Mouse (Mus musculus) hematopoietic stem cell, adult 5-6 weeks (primary cell): ENCODE measurements around the gene Cd209a. TPM values are rescaled to one million over a fixed set of nuclear protein-coding genes. Genes with fewer than 3 reads are reported as not detected.

Source experiments
- total RNA-seq: library from RNA; stranded (forward); fragments of 172-1452, 232-1000 nt; gene quantifications from 2 replicates; pipeline ENCODE4 v1.2.3, GENCODE M21; 2017

The Cd209a gene
- total RNA-seq, 1 experiment from 2014 or later = 1.7 TPM

Other genes with a start within 250 kb of the Cd209a start
- 29.8 and 40.4 TPM in 2 replicates for gene Mcoln1, start 248.5 kb downstream of the Cd209a start, total RNA-seq
- gene Pnpla6, start 233.6 kb downstream of the Cd209a start, total RNA-seq = 26.4 and 34.5 TPM in 2 replicates
- 0.69 and 2.0 TPM in 2 replicates for gene C330021F23Rik, start 181.0 kb downstream of the Cd209a start, total RNA-seq
- 3.9 TPM in 2 replicates for gene Camsap3, start 161.7 kb downstream of the Cd209a start, total RNA-seq
- gene Xab2, start 127.7 kb downstream of the Cd209a start, total RNA-seq = 56.6 and 75.0 TPM in 2 replicates
- 209 and 215 TPM in 2 replicates for gene Pet100, start 127.4 kb downstream of the Cd209a start, total RNA-seq
- not detected in 2 replicates for gene Pcp2, start 123.4 kb downstream of the Cd209a start, total RNA-seq
- gene Stxbp2, start 118.0 kb downstream of the Cd209a start, total RNA-seq = 121 and 152 TPM in 2 replicates
- gene Retn, start 93.2 kb downstream of the Cd209a start, total RNA-seq = not detected in 2 replicates
- 12.9 and 27.0 TPM in 2 replicates for gene Mcemp1, start 83.2 kb downstream of the Cd209a start, total RNA-seq
- gene Fcor, start 76.6 kb downstream of the Cd209a start, total RNA-seq = 5.3 TPM in 1 of 2 replicates, not detected in the other
- gene Trappc5, start 72.7 kb downstream of the Cd209a start, total RNA-seq = 48.3 and 61.2 TPM in 2 replicates
- gene Fcer2a, start 54.8 kb downstream of the Cd209a start, total RNA-seq = 1.1 TPM in 1 of 2 replicates, not detected in the other
- gene Clec4g, start 28.3 kb downstream of the Cd209a start, total RNA-seq = 0.81 TPM in 1 of 2 replicates, not detected in the other
- gene Cd209e, start 105.3 kb upstream of the Cd209a start, total RNA-seq = not detected in 2 replicates
- gene Cd209d, start 129.6 kb upstream of the Cd209a start, total RNA-seq = not detected in 2 replicates
- not detected in 2 replicates for gene Cd209b, start 177.9 kb upstream of the Cd209a start, total RNA-seq
- gene Cd209c, start 205.8 kb upstream of the Cd209a start, total RNA-seq = 0.15 and 1.2 TPM in 2 replicates